Mouse (Mus musculus): Measurements from ENCODE around the gene Fbxl20. TPM values are rescaled to one million over a fixed set of nuclear protein-coding genes. Genes with fewer than 3 reads are reported as not detected.
A peak's percentile ranks its signal among the peaks of the same experiment; 100 is the strongest.
"Not testable (repeated sequence)": the region's sequence is repeated elsewhere in the genome, so short reads cannot be mapped to it uniquely, and the experiment has no call there.

The Fbxl20 gene
- total RNA-seq (2021): 10 to 100 TPM; 31.2 to 33.2 TPM
- long read RNA-seq, full-length matches to known transcripts: 11 of 30 reads
- long read RNA-seq, partial matches to known transcripts: 3 of 30 reads
- long read RNA-seq, other reads (novel, unspliced or antisense): 16 of 30 reads

DNA sequence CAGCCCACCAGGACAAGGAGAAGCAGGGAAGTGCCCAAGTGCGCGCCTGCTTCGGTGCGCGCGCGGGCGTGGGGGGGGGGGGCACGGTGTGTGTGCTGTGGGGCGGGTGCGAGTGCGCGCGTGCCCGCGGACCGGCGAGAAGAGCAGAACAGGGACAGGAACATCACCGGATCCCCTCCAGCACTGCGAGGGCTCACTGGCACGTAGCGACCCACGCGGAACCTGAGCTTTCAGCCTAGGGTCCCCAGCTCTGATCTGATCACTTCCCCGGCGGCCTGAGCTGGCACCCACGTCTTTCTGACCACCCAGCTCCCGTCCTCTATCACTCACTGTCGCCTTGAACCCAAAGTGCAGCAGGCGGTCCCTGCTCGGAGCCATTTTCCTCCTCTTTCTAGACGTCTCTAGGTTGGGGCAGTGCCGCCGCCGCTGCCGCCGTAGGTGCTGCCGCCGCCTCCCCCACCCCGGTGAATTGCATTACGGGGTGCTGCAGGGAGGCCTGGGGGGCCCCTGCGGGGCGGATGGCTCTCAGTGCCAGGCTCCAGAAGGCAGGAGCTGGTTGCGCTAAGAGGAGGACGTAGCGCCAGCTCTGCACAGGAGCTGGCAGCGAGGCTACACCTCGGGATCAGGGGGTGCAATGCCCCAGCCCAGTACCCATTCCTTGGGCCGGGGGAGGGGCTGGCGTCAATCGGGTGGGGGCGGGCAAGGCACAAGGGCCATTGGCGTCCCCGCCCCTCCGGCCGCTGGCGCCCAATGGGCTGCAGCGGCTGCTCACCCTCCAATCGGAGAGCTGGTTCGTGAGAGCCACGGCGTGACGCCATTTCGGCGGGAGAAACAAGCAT is at the start of gene Fbxl20:
Gene Fbxl20 (minus strand): TSS at position 618 of the 839 bp plus-strand sequence.
- DNase-seq (ENCODE audit: low spot score in 2 of 2): peak; percentile 85 to 93

- DNase-seq (ENCODE audit: low spot score in 2 of 2): peak; percentile 88 to 94
Observed at GRCm38 (mm10) chr11:98192901-98193805, 43.0 kb upstream of the Fbxl20 start, which contains the start of gene Med1. Med1 (minus strand) TSS chr11:98193293.

- DNase-seq (ENCODE audit: low spot score in 2 of 2): no peak
Observed at GRCm38 (mm10) chr11:98190820-98191219, 40.6 kb upstream of the Fbxl20 start.

DNA sequence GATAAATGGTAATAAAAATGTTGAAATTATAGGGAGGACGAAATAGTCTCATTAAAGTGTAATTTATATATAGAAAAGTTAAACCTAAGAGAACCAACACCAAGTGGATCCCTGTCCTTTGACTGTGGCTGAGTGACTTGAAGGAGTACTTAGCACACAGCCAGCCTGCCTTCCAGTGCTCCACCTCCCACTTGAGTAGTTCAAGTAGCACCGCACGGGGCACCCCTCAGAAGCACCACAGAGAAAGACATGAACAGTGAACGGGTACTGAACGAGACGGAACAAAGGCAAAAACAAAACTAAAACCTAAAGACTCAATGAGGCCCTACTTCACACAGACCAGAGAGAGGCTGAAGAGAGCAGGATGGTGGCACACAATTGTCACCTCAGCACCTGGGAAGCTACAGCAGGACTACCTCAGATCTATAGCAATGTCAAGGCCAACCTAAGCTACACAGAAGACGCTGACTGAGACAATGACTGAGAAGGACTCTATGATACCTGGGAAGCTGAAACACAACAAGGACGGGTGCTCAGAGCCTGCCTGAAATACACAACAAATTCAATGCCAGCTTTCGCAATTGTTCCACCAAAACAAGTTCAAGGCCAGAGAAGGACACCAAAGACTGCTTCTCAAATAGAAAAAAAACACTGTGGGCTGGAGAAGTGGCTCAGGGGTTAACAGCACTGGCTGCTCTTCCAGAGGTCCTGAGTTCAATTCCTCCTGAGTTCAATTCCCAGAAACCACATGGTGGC is 37.6 kb upstream of the Fbxl20 start:
- no peak for DNase-seq (ENCODE audit: low spot score in 2 of 2)

DNA sequence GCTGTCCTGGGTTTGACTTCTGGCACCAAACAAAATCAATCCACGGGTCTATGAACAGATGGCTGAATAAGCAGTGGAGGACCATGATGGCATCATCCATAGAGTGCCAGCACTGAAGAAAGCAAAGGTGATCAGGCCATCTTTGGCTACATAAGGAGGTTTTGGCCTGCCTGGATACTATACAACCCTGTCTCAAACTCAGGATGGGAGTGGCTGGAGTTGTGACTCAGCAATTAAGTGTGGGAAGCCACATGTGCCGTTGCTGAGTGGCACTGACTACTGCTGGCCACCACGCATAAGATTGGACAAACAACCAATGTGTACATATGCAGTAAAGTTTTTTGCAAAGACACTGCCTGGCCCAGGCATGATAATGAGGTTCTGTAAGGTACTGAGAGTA is 31.9 kb upstream of the Fbxl20 start:
- not testable (repeated sequence) for DNase-seq (ENCODE audit: low spot score in 2 of 2)

GRCm38 (mm10) chr11:98168400-98168799 is 18.2 kb upstream of the Fbxl20 start:
- DNase-seq (ENCODE audit: low spot score in 2 of 2): no peak

DNA sequence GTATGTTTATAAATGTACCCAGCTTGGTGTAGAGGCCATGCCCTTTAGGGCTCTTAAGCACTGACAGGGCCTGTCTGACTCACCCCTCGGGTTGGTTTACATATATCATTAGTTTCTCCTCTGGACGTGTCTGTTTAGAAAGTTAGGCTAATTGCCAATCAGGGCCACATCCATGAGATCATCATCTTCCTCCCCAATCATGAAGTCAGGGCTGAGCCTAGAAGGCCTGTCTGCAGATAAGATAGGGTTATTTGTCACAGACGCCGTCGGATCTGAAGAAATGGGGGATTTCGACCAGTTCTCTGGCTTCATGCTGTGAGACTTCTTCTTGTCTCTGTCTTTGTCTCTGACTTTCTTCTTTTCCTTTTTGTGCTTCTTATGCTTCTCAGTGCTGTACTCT is 4.9 kb upstream of the Fbxl20 start:
- DNase-seq (ENCODE audit: low spot score in 2 of 2): no peak

GRCm38 (mm10) chr11:98150625-98151156 is 488 bp upstream of the Fbxl20 start:
- DNase-seq (ENCODE audit: low spot score in 2 of 2): no peak

DNA sequence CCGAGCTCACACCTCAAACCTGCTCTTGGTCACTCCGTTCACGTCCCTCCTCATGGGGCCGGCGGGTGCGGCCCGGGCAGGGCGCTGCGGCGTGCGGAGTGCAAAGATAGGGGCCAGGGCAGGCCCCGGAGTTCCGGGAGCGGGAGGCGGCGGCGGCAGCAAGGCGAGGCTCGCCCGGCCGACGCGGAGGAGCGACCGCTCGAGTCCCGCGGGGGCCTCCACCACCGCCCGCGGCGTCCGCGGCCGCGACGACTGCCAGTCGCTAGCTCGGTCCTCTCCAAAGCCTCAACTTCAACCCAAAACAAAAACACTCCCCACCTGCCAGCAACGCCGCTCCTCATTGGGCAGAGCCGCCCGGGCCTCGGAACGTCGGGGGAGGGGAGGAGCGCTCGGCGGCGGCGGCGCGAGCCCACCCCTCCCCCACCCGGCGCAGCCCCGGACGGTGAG is 876 bp downstream of the Fbxl20 start:
- peak; percentile 86 to 95 for DNase-seq (ENCODE audit: low spot score in 2 of 2)

GRCm38 (mm10) chr11:98148551-98149301 is 1.5 kb downstream of the Fbxl20 start:
- no peak for DNase-seq (ENCODE audit: low spot score in 2 of 2)

GRCm38 (mm10) chr11:98145856-98146255 is 4.3 kb downstream of the Fbxl20 start:
- DNase-seq (ENCODE audit: low spot score in 2 of 2): no peak

GRCm38 (mm10) chr11:98142545-98142944 is 7.7 kb downstream of the Fbxl20 start:
- no peak for DNase-seq (ENCODE audit: low spot score in 2 of 2)

GRCm38 (mm10) chr11:98138894-98139293 is 11.3 kb downstream of the Fbxl20 start:
- no peak for DNase-seq (ENCODE audit: low spot score in 2 of 2)

- no peak for DNase-seq (ENCODE audit: low spot score in 2 of 2)
Observed at GRCm38 (mm10) chr11:98137836-98138235, 12.4 kb downstream of the Fbxl20 start.

- DNase-seq (ENCODE audit: low spot score in 2 of 2): no peak
Observed at GRCm38 (mm10) chr11:98134951-98135350, 15.3 kb downstream of the Fbxl20 start.

DNA sequence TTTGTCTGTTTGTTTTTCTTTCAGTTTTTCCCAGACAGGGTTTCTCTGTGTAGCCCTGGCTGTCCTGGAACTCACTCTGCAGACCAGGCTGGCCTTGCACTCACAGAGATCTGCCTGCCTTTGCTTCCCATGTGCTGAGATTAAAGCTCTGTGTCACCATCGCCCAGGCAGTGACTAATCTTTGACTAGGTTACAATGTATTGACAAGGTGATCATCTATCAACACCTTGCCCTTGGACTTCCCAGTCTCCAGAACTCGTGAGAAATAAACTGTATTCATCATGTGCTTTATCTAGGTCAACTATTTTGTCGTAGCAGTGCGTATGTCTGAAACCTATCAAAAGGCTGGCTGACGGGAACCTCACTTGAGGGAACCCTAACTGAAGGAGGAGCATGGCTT is 26.8 kb downstream of the Fbxl20 start:
- no peak for DNase-seq (ENCODE audit: low spot score in 2 of 2)

DNA sequence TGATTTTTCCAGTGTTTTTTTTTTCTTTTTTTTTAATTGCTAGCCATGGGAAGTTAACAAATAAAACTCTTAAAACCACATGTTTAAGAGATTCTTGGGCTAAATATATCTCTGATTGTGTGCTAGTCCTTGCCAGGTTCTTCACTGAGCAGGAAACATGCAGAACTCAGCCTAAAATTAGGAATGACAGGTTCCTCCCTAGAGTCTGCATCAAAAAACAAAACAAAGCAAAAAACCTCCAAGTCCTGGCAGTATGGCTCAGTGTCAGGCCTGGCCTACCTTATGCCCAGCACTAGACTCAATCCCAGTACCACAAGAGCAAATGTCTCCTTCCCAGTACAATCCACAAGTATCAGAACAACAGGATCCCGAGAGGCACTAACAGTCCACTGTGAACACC is 35.8 kb downstream of the Fbxl20 start:
- no peak for DNase-seq (ENCODE audit: low spot score in 2 of 2)

DNA sequence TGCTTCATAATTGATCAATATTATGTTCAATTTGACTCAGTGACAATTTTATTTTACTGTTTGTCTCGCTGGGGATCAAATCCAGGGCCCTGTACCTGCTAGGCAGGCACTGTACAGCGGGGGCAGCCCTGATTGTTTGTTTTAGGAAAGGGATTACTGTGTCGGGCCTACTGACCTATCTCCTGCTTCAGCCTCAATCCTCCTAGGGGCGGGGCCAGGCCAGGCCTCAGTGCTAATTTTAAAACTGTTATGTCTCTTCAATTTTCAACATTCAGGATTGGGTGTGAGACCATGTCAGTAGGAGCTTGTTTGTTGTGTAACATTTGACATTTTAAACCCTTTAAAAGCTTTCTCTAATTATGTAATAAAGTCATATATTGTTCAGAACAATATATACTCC is 36.7 kb downstream of the Fbxl20 start:
- no peak for DNase-seq (ENCODE audit: low spot score in 2 of 2)

DNA sequence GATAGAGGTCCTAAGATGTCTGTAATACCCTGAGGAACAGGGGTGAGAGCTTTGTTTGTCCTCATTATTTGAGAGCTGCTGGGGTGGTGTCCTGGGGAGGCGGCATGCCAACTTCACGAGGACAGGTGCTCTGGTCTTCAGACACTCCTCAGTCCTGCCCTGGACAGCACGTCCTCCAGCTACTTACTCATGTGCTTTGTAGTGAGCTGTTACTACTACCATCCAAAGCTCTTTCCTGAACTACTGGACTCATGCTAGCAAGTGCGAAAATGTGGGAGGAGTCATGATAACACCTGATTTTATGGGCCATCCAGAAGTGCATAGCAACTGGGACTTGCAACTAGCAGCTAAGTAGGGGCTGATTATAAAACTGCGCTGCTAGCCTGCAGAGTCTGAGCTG is 40.5 kb downstream of the Fbxl20 start:
- no peak for DNase-seq (ENCODE audit: low spot score in 2 of 2)

GRCm38 (mm10) chr11:98101332-98101731 is 48.9 kb downstream of the Fbxl20 start:
- no peak for DNase-seq (ENCODE audit: low spot score in 2 of 2)
